Mouse (Mus musculus) ES-Bruce4 (cell line): ENCODE measurements around the gene P3h2. TPM values are rescaled to one million over a fixed set of nuclear protein-coding genes. Genes with fewer than 3 reads are reported as not detected.

Experiments
- H3K27ac ChIP-seq: 2 replicates; pipeline ENCODE4 v1.5.1; 2012; ENCODE audit warnings: low read length, inconsistent platforms; ENCODE audit not compliant: insufficient read depth
- H3K27me3 ChIP-seq: 2 replicates; pipeline ENCODE4 v1.6.1; 2012; ENCODE audit warnings: mild to moderate bottlenecking, low read length, inconsistent platforms; ENCODE audit not compliant: control insufficient read depth, poor library complexity, insufficient read depth, severe bottlenecking
- H3K36me3 ChIP-seq: 2 replicates; pipeline ENCODE4 v1.6.1; 2012; ENCODE audit warnings: inconsistent platforms, mild to moderate bottlenecking, low read length, moderate library complexity; ENCODE audit not compliant: control insufficient read depth, poor library complexity, insufficient read depth, severe bottlenecking
- H3K4me1 ChIP-seq: one replicate; pipeline ENCODE4 v1.8.1; 2011; ENCODE audit warnings: low read length; ENCODE audit not compliant: control insufficient read depth, insufficient read depth
- H3K4me3 ChIP-seq: 2 replicates; pipeline ENCODE4 v1.5.1; 2011; ENCODE audit warnings: low read depth, mild to moderate bottlenecking, low read length
- H3K9ac ChIP-seq: 2 replicates; pipeline ENCODE4 v1.6.1; 2012; ENCODE audit warnings: low read depth, mild to moderate bottlenecking, inconsistent platforms; ENCODE audit not compliant: poor library complexity, severe bottlenecking
- H3K9me3 ChIP-seq: replicated peaks from 2 replicates; pipeline ENCODE4 v1.6.1; 2012; ENCODE audit warnings: mild to moderate bottlenecking, low read length, inconsistent platforms; ENCODE audit not compliant: control insufficient read depth, poor library complexity, insufficient read depth, severe bottlenecking
- CTCF ChIP-seq: IDR thresholded peaks from one replicate; pipeline ENCODE4 v1.8.1; 2011; ENCODE audit warnings: low read depth, low read length
- EP300 ChIP-seq: IDR thresholded peaks from 2 replicates; pipeline ENCODE4 v1.6.1; 2011; ENCODE audit warnings: low read depth, low read length; ENCODE audit not compliant: insufficient read depth
- POLR2A ChIP-seq: IDR thresholded peaks from one replicate; pipeline ENCODE4 v1.8.1; 2011; ENCODE audit warnings: low read length; ENCODE audit not compliant: insufficient read depth
- polyA plus RNA-seq: library from polyadenylated mRNA; stranded (reverse); fragments of >200 nt; gene quantifications from 2 replicates; pipeline ENCODE4 v1.2.4, GENCODE M21; 2011; ENCODE audit warnings: low read depth; ENCODE audit not compliant: missing spikeins, insufficient read depth, insufficient read length

Gene P3h2
- polyA plus RNA-seq, 1 experiment = 1.0 TPM

DNA sequence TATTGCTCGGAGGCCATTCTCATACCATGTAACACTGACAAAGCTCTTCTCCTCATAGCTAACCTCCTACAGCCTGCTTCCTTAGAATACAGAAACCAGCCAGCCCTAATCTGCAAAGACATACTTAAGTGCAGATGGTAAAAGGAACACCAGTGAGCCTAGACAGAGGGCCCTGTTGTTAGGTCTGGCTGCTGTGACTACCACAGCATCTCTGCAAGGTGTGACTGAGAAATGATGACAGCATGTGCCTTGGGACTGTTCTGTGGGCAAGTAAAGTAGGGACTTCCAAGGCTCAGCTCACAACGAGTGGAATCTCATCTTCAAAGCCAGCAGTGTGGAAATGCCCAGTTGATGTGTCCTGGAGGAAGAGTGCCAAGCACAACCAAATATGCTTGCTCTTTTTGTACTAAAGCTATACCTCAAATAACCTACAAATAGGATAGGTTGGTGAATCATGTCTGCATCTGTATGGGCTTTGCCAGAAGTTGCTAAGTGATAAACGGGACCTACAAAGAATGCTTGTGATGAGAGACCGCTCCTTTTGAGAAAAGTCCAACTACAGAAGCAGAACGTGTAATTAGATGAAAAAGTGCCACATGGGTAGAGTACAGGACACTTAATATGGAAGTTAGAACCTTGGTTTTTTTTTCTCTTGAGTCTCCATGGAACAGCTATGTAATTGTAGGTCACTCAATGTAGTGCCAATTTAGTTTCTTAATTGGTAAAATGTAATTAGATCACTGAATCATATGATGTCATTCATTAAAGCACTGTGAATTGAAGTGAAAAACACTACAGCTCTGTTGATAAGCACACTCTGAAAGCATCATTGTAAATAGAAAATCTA lies 45.1 kb downstream of the P3h2 start:
- Histone ChIP-seq H3K27me3 (no peaks in the 10 kb centered on the region), H3K4me3 (no peak overlapping the region), H3K4me1 (no peaks in the 10 kb centered on the region), H3K9ac (no peak overlapping the region), H3K36me3 (no peaks in the 10 kb centered on the region), H3K9me3 (no peaks in the 10 kb centered on the region), H3K27ac (no peak overlapping the region)
- TF ChIP-seq EP300 (no peak), CTCF (no peak), POLR2A (no peak)

- no peaks in the 10 kb centered on the region for H3K4me1 ChIP-seq
- H3K4me3 ChIP-seq = no peak overlapping the region
- H3K36me3 ChIP-seq = no peaks in the 10 kb centered on the region
- no peaks in the 10 kb centered on the region; the same call in 1 of the 2 replicates for H3K27me3 ChIP-seq
- H3K27ac ChIP-seq = no peak overlapping the region
- no peak overlapping the region for H3K9ac ChIP-seq
- TF ChIP-seq CTCF = no peak
- TF ChIP-seq POLR2A = no peak
- no peak for TF ChIP-seq EP300
- no peaks in the 10 kb centered on the region for H3K9me3 ChIP-seq
Measured at GRCm38 (mm10) chr16:26053631-26054030, 52.0 kb downstream of the P3h2 start.

- Histone ChIP-seq H3K27ac (no peak overlapping the region), H3K9ac (no peak overlapping the region)
Measured at GRCm38 (mm10) chr16:26049393-26050087, 56.0 kb downstream of the P3h2 start.

DNA sequence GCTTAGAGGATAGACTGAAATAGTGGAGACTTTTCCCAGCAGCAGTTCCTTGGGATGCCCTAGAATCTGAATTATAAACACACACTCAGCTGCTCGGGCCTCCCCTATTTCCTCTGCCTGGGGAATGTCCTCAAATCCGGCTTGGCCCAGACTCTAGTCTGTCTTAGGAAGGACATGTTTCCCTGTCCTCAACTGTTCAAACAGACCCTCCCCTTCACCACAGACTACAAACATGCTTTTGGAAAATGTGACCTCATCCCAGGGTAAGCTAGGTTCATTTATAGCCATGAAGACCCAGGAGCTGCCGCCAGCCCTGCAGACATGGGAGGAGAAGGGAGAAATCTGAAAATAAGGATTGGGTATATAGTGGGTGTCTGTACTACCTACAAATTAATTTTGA lies 57.7 kb downstream of the P3h2 start:
- TF ChIP-seq CTCF (no peak), POLR2A (no peak), EP300 (no peak)
- H3K9ac ChIP-seq = no peak overlapping the region
- no peaks in the 10 kb centered on the region for H3K9me3 ChIP-seq
- H3K27me3 ChIP-seq = no peaks in the 10 kb centered on the region; the same call in 1 of the 2 replicates
- H3K4me1 ChIP-seq = no peaks in the 10 kb centered on the region
- no peaks in the 10 kb centered on the region for H3K36me3 ChIP-seq
- no peak overlapping the region for H3K27ac ChIP-seq
- no peak overlapping the region for H3K4me3 ChIP-seq

More at GRCm38 (mm10) chr16:26049393-26050087, 56.0 kb downstream of the P3h2 start:
- no peaks in the 10 kb centered on the region for H3K9me3 ChIP-seq
- no peaks in the 10 kb centered on the region; the same call in 1 of the 2 replicates for H3K27me3 ChIP-seq
- H3K4me3 ChIP-seq = no peak overlapping the region
- TF ChIP-seq CTCF (no peak), POLR2A (no peak), EP300 (no peak)
- H3K36me3 ChIP-seq = no peaks in the 10 kb centered on the region
- H3K4me1 ChIP-seq = no peaks in the 10 kb centered on the region

DNA sequence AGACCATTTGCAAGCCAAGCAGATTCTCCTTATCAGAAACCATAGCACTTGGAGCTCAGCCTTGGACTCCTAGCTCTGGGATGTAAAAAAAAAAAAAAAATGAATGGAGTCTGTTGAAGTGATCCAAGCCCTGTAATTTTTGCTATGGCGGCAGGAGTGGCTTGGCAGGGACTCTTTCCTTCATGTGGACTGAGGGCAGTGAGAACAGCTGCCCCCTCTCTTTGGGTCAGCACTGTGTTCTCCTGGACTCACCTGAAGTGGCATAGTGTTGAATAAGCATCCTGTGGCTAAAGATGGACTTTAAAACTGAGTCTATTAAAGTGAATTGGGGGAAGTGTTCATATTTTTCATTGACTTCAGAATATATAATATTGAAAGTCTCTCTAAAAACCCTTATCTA lies 58.2 kb downstream of the P3h2 start:
- Histone ChIP-seq H3K27me3 (no peaks in the 10 kb centered on the region; the same call in 1 of the 2 replicates), H3K27ac (no peak overlapping the region), H3K4me1 (no peaks in the 10 kb centered on the region), H3K36me3 (no peaks in the 10 kb centered on the region), H3K9me3 (no peaks in the 10 kb centered on the region), H3K9ac (no peak overlapping the region), H3K4me3 (no peak overlapping the region)
- no peak for TF ChIP-seq CTCF
- no peak for TF ChIP-seq EP300
- TF ChIP-seq POLR2A = no peak

- no peaks in the 10 kb centered on the region for H3K36me3 ChIP-seq
- H3K9me3 ChIP-seq = no peaks in the 10 kb centered on the region
- TF ChIP-seq POLR2A = no peak
- no peak for TF ChIP-seq EP300
- no peak for TF ChIP-seq CTCF
- no peak overlapping the region for H3K4me3 ChIP-seq
- no peak overlapping the region for H3K9ac ChIP-seq
- H3K4me1 ChIP-seq = no peaks in the 10 kb centered on the region
- H3K27me3 ChIP-seq = no peaks in the 10 kb centered on the region
- H3K27ac ChIP-seq = no peak overlapping the region
Measured at GRCm38 (mm10) chr16:26041929-26042303, 63.7 kb downstream of the P3h2 start.
